Mouse (Mus musculus) urinary bladder, postnatal 10 days (tissue): Measurements from ENCODE around the gene Xpnpep1.

Experiments used
- DNase-seq: peaks from one replicate; pipeline ENCODE4 v3.0.0; 2022; ENCODE audit warnings: low spot score

Xpnpep1 gene

GRCm38 (mm10) chr19:52992880-52993440 lies 47.1 kb downstream of the Xpnpep1 start:
- peak; percentile 8 for DNase-seq

GRCm38 (mm10) chr19:52991924-52992323 lies 48.1 kb downstream of the Xpnpep1 start:
- peak; percentile 7 for DNase-seq

GRCm38 (mm10) chr19:52979020-52979711 lies 60.8 kb downstream of the Xpnpep1 start:
- DNase-seq: no peak

GRCm38 (mm10) chr19:52975564-52976185 lies 64.3 kb downstream of the Xpnpep1 start:
- no peak for DNase-seq

- DNase-seq: no peak
These were observed 73.7 kb downstream of the Xpnpep1 start for GRCm38 (mm10) chr19:52966339-52966738.

DNA sequence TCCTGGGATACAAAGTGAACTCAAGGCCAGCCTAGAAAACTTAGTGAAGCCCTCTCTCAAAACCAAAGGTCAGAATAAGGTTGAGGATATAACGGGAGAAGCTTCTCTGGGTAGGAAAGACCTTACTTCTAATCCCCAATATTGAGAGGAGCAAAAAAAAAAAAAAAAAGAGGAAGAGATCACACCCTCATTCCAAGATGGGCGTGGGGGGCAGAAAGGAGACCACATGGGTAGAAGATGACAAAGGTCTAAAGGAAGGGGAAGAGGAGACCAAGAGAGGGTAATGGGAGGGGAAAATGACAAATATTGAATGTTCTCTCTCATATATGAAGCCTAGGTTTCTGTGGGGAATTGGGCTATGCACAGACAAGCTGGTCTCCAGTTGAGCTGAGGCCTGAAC lies 77.3 kb downstream of the Xpnpep1 start:
- DNase-seq: no peak

GRCm38 (mm10) chr19:52922678-52923495 lies 117.1 kb downstream of the Xpnpep1 start:
- no peak for DNase-seq

GRCm38 (mm10) chr19:52904182-52904581 lies 135.8 kb downstream of the Xpnpep1 start:
- no peak for DNase-seq

GRCm38 (mm10) chr19:52891807-52892442 lies 148.1 kb downstream of the Xpnpep1 start:
- DNase-seq: no peak
